Mouse (Mus musculus): Measurements from ENCODE around the gene Sap18.
"Not testable (repeated sequence)": the region's sequence is repeated elsewhere in the genome, so short reads cannot be mapped to it uniquely, and the experiment has no call there.

- TF ChIP-seq POLR2A (IDR thresholded peaks at IDR 0.05; ENCODE audit: control insufficient read depth, low read depth, low read length); CTCF (IDR thresholded peaks at IDR 0.05; ENCODE audit: control insufficient read depth, insufficient read depth, insufficient replicate concordance, low read depth, low read length): not testable (repeated sequence)
Observed at GRCm38 (mm10) chr14:57751006-57751405, 47.0 kb upstream of the Sap18 start.

Data from testis, adult 2 months (tissue).